Comparison of ENCODE assay signal across 25 mouse cellular contexts in genomic region chr11:31089973-31090372, GRCm38 (mm10).
"Had no signal": no experiment of that assay in that cellular context is flagged by ENCODE, and none has a peak within 500 bp of the region (broad histone marks: within the 10 kb centered on the region; RNA-seq: fewer than 3 reads in every experiment).

No protein-coding gene starts in this region.

- H3K9me3 ChIP-seq: heart, embryonic 10.5 days; heart, embryonic 12.5 days; hindbrain, embryonic 10.5 days; hindbrain, embryonic 12.5 days; intestine, embryonic 15.5 days; limb, embryonic 10.5 days; limb, embryonic 12.5 days had no signal

- H3K36me3 ChIP-seq: hindbrain, embryonic 12.5 days; intestine, embryonic 15.5 days; limb, embryonic 10.5 days had no signal

- DNase-seq: gastrocnemius, adult 2 months; gastrocnemius, postnatal 10 days; gastrocnemius, postnatal 25 days; heart, adult 18-20 months; heart, postnatal 10 days; heart, postnatal 4 days; kidney, adult 18-20 months; kidney, adult 8-10 months; kidney, postnatal 10 days; kidney, postnatal 25 days; kidney, postnatal 4 days; liver had no signal

- H3K4me1 ChIP-seq: heart, embryonic 10.5 days; heart, embryonic 12.5 days; hindbrain, embryonic 10.5 days; hindbrain, embryonic 12.5 days; intestine, embryonic 15.5 days; limb, embryonic 10.5 days; limb, embryonic 12.5 days had no signal

- H3K4me2 ChIP-seq: heart, embryonic 12.5 days; hindbrain, embryonic 12.5 days; hindbrain, embryonic 14.5 days; intestine, embryonic 15.5 days; limb, embryonic 12.5 days had no signal

- H3K27ac ChIP-seq: gastrocnemius, adult 2 months; heart, embryonic 10.5 days; hindbrain, embryonic 10.5 days; hindbrain, embryonic 12.5 days; hindbrain, embryonic 14.5 days; intestine, embryonic 15.5 days; layer of hippocampus, adult 2 months; left cerebral cortex, adult 2 months; limb, embryonic 10.5 days; limb, embryonic 12.5 days had no signal

- H3K9ac ChIP-seq: heart, embryonic 12.5 days; hindbrain, embryonic 12.5 days; hindbrain, embryonic 14.5 days; intestine, embryonic 15.5 days; limb, embryonic 12.5 days had no signal

- H3K27me3 ChIP-seq: heart, embryonic 12.5 days; hindbrain, embryonic 12.5 days; intestine, embryonic 15.5 days; limb, embryonic 12.5 days had no signal

- H3K4me3 ChIP-seq: gastrocnemius, adult 2 months; heart, embryonic 10.5 days; heart, embryonic 12.5 days; hindbrain, embryonic 10.5 days; hindbrain, embryonic 12.5 days; intestine, embryonic 15.5 days; layer of hippocampus, adult 2 months; left cerebral cortex, adult 2 months; limb, embryonic 10.5 days; limb, embryonic 12.5 days had no signal

- ATAC-seq: hindbrain, embryonic 16.5 days; inflammation-experienced regulatory T-cells, adult 6 months; intestine, postnatal 0 days had no signal
